Mouse (Mus musculus) stomach, embryonic 14.5 days (tissue): ENCODE data around the gene Plxna4. TPM values are rescaled to one million over a fixed set of nuclear protein-coding genes. Genes with fewer than 3 reads are reported as not detected.

Experiments used
- ATAC-seq: fragments of 200-750 bp; cut with Nextera tagmentation; 2 replicates; pipeline ENCODE4 v1.8.0; 2017; ENCODE audit warnings: low read depth, moderate TSS enrichment; ENCODE audit not compliant: insufficient number of reproducible peaks, insufficient read depth, low FRiP score
- H3K27ac ChIP-seq: fragments of 300-500 bp; sonication (generic); 2 replicates; pipeline ENCODE4 v1.5.1; 2014; ENCODE audit warnings: mild to moderate bottlenecking, low read length, moderate library complexity, mixed read lengths
- H3K27me3 ChIP-seq: fragments of 300-500 bp; sonication (generic); 2 replicates; pipeline ENCODE4 v1.6.1; 2014; ENCODE audit warnings: low read length, control low read depth, mixed read lengths; ENCODE audit not compliant: control insufficient read depth, insufficient read depth
- H3K36me3 ChIP-seq: fragments of 300-500 bp; sonication (generic); 2 replicates; pipeline ENCODE4 v1.6.1; 2014; ENCODE audit warnings: mild to moderate bottlenecking, control low read depth, low read length, moderate library complexity, mixed read lengths; ENCODE audit not compliant: control insufficient read depth, insufficient read depth
- H3K4me1 ChIP-seq: fragments of 300-500 bp; sonication (generic); 2 replicates; pipeline ENCODE4 v1.6.1; 2014; ENCODE audit warnings: low read length, control low read depth, mixed read lengths; ENCODE audit not compliant: control insufficient read depth, insufficient read depth
- H3K4me2 ChIP-seq: fragments of 300-500 bp; sonication (generic); replicated peaks from 2 replicates; pipeline ENCODE4 v1.6.1; 2014; ENCODE audit warnings: low read depth, low read length, control low read depth
- H3K4me3 ChIP-seq: fragments of 300-500 bp; sonication (generic); 2 replicates; pipeline ENCODE4 v1.5.1; 2014; ENCODE audit warnings: low read depth, low read length, control low read depth
- H3K9ac ChIP-seq: fragments of 300-500 bp; sonication (generic); replicated peaks from 2 replicates; pipeline ENCODE4 v1.6.1; 2014; ENCODE audit warnings: low read depth, mild to moderate bottlenecking, control low read depth, low read length, moderate library complexity, mixed read lengths
- H3K9me3 ChIP-seq: fragments of 300-500 bp; sonication (generic); 2 replicates; pipeline ENCODE4 v1.6.1; 2016; ENCODE audit warnings: low read depth, low read length, control low read depth; ENCODE audit not compliant: control insufficient read depth
- WGBS: fragments of 180-500 bp; shearing (Covaris S2); extraction: QIAGEN DNeasy Blood & Tissue Kit; methylation state at CpG from one replicate; pipeline ENCODE4 v1.1.7; 2014; 5-methylcytosine and 5-hydroxymethylcytosine counted together
- polyA plus RNA-seq: library from polyadenylated mRNA; unstranded; fragments of >200 nt; fragmentation: Nextera tagmentation; extraction: Ambion mirVana; gene quantifications from 2 replicates; pipeline ENCODE4 v1.2.1, GENCODE M21; 2014

Gene Plxna4
- polyA plus RNA-seq, 1 experiment from 2014 or later, result 3.7 TPM

DNA sequence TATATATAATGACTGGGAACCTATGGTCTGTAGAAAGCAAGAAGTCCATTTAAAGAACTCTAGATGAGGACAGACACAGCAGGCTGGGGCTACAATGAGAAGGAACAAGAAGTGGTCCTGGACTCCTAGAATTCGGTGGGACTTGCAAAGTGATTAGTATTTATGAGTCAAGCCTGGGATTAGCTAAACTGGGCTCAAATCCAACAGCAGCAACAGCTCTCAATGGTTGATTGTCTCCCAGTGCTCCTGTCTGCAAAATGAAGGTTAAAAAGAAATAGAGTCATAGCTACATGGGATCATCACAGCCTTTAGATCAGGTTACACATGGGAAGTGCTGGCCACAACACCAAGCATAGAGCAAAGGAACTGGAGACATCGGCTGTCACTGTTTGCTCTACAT is 148.6 kb downstream of the Plxna4 start:
- ATAC-seq, result no peak
- Histone ChIP-seq H3K27ac (no peak overlapping the region), H3K4me3 (no peak overlapping the region), H3K4me2 (no peak overlapping the region), H3K4me1 (no peaks in the 10 kb centered on the region), H3K36me3 (no peaks in the 10 kb centered on the region), H3K9ac (no peak overlapping the region), H3K27me3 (no peaks in the 10 kb centered on the region), H3K9me3 (no peaks in the 10 kb centered on the region)
- 60% methylated on average over 2 of the region's 2 CpGs for WGBS

DNA sequence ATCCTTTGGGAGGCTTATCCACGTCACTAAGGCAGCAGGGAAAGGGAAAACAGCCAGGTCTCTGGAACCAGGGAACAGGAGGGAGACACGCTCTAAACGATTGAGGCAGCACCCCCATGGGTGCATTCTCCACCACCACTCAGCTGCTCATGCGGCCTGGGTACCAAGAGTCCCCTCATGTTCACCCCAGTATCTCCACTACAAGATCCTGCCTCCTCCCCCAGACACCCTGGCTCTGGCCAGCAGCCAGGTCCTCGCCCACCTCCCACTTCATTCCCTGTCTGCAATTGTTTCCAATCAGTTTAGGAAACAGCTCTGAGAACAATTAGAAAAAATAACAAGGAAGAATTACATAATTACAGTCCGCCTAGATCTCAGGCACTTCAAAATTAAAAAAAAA is 150.8 kb downstream of the Plxna4 start:
- WGBS, result 62% methylated on average over 6 of the region's 6 CpGs
- no peak for ATAC-seq

DNA sequence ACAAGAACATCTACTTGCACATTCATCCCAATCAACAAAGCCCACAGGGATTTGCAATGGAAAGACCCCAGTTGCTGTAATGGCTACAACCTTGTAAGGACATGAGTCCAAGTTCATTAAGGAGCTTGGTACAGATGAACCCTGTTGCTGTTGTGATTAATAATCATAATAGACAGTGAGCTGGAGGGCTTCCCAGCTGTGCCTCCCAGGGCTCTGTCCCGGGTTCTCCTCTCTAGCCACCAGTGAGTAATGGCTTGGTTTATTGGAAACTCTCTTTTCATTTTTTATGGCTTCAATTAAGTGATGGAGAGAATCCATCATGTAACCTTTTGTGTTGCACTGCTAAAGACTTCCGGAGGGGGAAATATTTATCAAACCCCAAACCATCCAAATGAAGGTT is 164.9 kb downstream of the Plxna4 start:
- Histone ChIP-seq H3K4me1 (no peaks in the 10 kb centered on the region), H3K4me3 (no peak overlapping the region), H3K9me3 (no peaks in the 10 kb centered on the region), H3K36me3 (no peaks in the 10 kb centered on the region), H3K4me2 (no peak overlapping the region), H3K27me3 (no peaks in the 10 kb centered on the region), H3K9ac (no peak overlapping the region), H3K27ac (no peak overlapping the region)
- 57% methylated on average over 2 of the region's 2 CpGs for WGBS
- ATAC-seq, result no peak

More for the DNA sequence above, 150.8 kb downstream of the Plxna4 start:
- Histone ChIP-seq H3K9ac (no peak overlapping the region), H3K36me3 (no peaks in the 10 kb centered on the region), H3K4me3 (no peak overlapping the region), H3K9me3 (no peaks in the 10 kb centered on the region), H3K4me2 (no peak overlapping the region), H3K4me1 (no peaks in the 10 kb centered on the region), H3K27me3 (no peaks in the 10 kb centered on the region), H3K27ac (no peak overlapping the region)

DNA sequence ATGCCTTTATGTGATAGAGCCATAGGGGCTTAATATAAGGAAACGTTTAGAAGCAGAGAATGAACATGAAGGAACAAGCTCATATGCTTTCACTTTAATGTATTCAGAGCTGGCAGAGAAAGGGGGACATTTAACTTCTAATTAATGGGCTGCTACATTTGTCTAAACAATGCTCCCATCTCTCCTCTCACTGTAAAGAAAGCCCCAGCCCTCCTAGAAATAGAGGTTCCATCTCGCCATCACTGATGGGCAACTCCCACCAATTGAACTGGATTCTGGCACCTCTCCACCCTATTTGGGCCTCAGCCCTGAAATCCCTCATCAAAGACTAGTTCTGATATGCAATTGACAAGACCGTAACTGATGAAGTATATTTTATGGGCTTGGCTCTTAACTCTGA is 167.4 kb downstream of the Plxna4 start:
- no peak overlapping the region for H3K4me3 ChIP-seq
- no peak overlapping the region for H3K27ac ChIP-seq
- H3K27me3 ChIP-seq, result no peaks in the 10 kb centered on the region
- no peak for ATAC-seq
- H3K4me1 ChIP-seq, result no peaks in the 10 kb centered on the region
- WGBS, result 75% methylated on average over 3 of the region's 3 CpGs
- no peaks in the 10 kb centered on the region for H3K9me3 ChIP-seq
- no peak overlapping the region for H3K4me2 ChIP-seq
- H3K9ac ChIP-seq, result no peak overlapping the region
- H3K36me3 ChIP-seq, result no peaks in the 10 kb centered on the region

GRCm38 (mm10) chr6:32417351-32417750 is 170.6 kb downstream of the Plxna4 start:
- ATAC-seq, result no peak
- 77% methylated on average over 4 of the region's 4 CpGs for WGBS
- no peaks in the 10 kb centered on the region for H3K27me3 ChIP-seq

DNA sequence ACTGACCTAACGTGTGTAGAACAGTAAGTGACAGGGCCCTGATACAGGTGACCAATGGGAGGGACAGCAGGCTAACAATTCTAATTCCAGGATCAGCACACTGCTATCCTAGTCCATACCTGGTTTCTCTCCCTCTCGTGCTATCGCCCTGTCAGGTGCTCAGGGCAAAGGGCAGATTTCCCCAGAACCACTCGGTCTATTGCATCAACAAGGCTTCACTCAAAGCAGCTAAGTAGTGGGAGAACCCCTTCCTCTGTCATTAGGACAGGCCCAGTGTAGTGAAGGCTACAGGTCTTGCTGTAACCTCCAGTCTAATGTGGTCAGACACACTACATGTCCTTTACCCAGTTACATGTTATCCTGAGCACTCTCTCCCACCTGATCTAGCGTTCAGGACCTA is 176.7 kb downstream of the Plxna4 start:
- H3K9me3 ChIP-seq, result no peaks in the 10 kb centered on the region
- no peaks in the 10 kb centered on the region for H3K36me3 ChIP-seq
- H3K4me1 ChIP-seq, result peaks cover 8% of the 10 kb centered on the region; the same call in 1 of the 2 replicates
- WGBS, result 60% methylated on average over 5 of the region's 5 CpGs
- H3K27ac ChIP-seq, result no peak overlapping the region
- H3K27me3 ChIP-seq, result no peaks in the 10 kb centered on the region
- H3K4me2 ChIP-seq, result no peak overlapping the region
- H3K9ac ChIP-seq, result no peak overlapping the region
- ATAC-seq, result no peak
- H3K4me3 ChIP-seq, result no peak overlapping the region

More at GRCm38 (mm10) chr6:32417351-32417750, 170.6 kb downstream of the Plxna4 start:
- H3K4me1 ChIP-seq, result no peaks in the 10 kb centered on the region
- H3K27ac ChIP-seq, result no peak overlapping the region
- no peak overlapping the region for H3K4me2 ChIP-seq
- H3K4me3 ChIP-seq, result no peak overlapping the region
- no peak overlapping the region for H3K9ac ChIP-seq
- no peaks in the 10 kb centered on the region for H3K9me3 ChIP-seq
- no peaks in the 10 kb centered on the region for H3K36me3 ChIP-seq

- Histone ChIP-seq H3K4me1 (peaks cover 8% of the 10 kb centered on the region; the same call in 1 of the 2 replicates), H3K27me3 (no peaks in the 10 kb centered on the region), H3K4me2 (no peak overlapping the region), H3K9me3 (no peaks in the 10 kb centered on the region), H3K27ac (no peak overlapping the region), H3K36me3 (no peaks in the 10 kb centered on the region), H3K9ac (no peak overlapping the region), H3K4me3 (no peak overlapping the region)
- 10% methylated on average over 1 of the region's 1 CpGs for WGBS
- ATAC-seq, result no peak
These were observed 178.4 kb downstream of the Plxna4 start for GRCm38 (mm10) chr6:32409625-32410024.

- Histone ChIP-seq H3K9me3 (no peaks in the 10 kb centered on the region), H3K4me2 (no peak overlapping the region), H3K27me3 (no peaks in the 10 kb centered on the region), H3K4me1 (peaks cover 8% of the 10 kb centered on the region; the same call in 1 of the 2 replicates), H3K4me3 (no peak overlapping the region), H3K36me3 (no peaks in the 10 kb centered on the region), H3K27ac (no peak overlapping the region), H3K9ac (no peak overlapping the region)
- WGBS, result 28% methylated on average over 8 of the region's 8 CpGs
- no peak for ATAC-seq
These were observed 180.3 kb downstream of the Plxna4 start for GRCm38 (mm10) chr6:32407574-32408185.
